Mouse (Mus musculus) embryonic facial prominence, embryonic 15.5 days (tissue): ENCODE measurements at regions not wholly inside any gene's neighbourhood (a gene's known extent, or its start where the extent isn't known, plus 50 kb on each side); places are given as distances from the start of the nearest gene placed in this dataset.
A peak's percentile ranks its signal among the peaks of the same experiment; 100 is the strongest.

Source experiments
- ATAC-seq: fragments of 200-750 bp; cut with Nextera tagmentation; 2 replicates; pipeline ENCODE4 v1.8.0; 2017; ENCODE audit warnings: low read depth, moderate TSS enrichment; ENCODE audit not compliant: insufficient number of reproducible peaks, low FRiP score, low TSS enrichment
- H3K27ac ChIP-seq: fragments of 300-500 bp; sonication (generic); replicated peaks from 2 replicates; pipeline ENCODE4 v1.5.1; 2015; ENCODE audit warnings: mild to moderate bottlenecking, inconsistent platforms
- H3K27me3 ChIP-seq: fragments of 300-500 bp; sonication (generic); 2 replicates; pipeline ENCODE4 v1.6.1; 2015; ENCODE audit warnings: inconsistent platforms
- H3K36me3 ChIP-seq: fragments of 300-500 bp; sonication (generic); 2 replicates; pipeline ENCODE4 v1.6.1; 2015; ENCODE audit warnings: mild to moderate bottlenecking, inconsistent platforms
- H3K4me1 ChIP-seq: fragments of 300-500 bp; sonication (generic); 2 replicates; pipeline ENCODE4 v1.6.1; 2015; ENCODE audit warnings: inconsistent platforms
- H3K4me2 ChIP-seq: fragments of 300-500 bp; sonication (generic); replicated peaks from 2 replicates; pipeline ENCODE4 v1.6.1; 2015; ENCODE audit warnings: mild to moderate bottlenecking, inconsistent platforms
- H3K4me3 ChIP-seq: fragments of 300-500 bp; sonication (generic); replicated peaks from 2 replicates; pipeline ENCODE4 v1.5.1; 2015; ENCODE audit warnings: mild to moderate bottlenecking, inconsistent platforms
- H3K9ac ChIP-seq: fragments of 300-500 bp; sonication (generic); 2 replicates; pipeline ENCODE4 v1.6.1; 2015; ENCODE audit warnings: inconsistent platforms
- H3K9me3 ChIP-seq: fragments of 300-500 bp; sonication (generic); replicated peaks from 2 replicates; pipeline ENCODE4 v1.6.1; 2016; ENCODE audit warnings: inconsistent platforms
- WGBS: fragments of 180-500 bp; shearing (Covaris S2); methylation state at CpG from one replicate; pipeline ENCODE4 v1.1.7; 2015; 5-methylcytosine and 5-hydroxymethylcytosine counted together

GRCm38 (mm10) chr3:39712795-39713709 is 818.0 kb upstream of the Intu start:
- 64% methylated on average over 13 of the region's 13 CpGs for WGBS
- Histone ChIP-seq H3K4me3 (no peak overlapping the region), H3K27ac (no peak overlapping the region), H3K4me2 (no peak overlapping the region), H3K36me3 (no peaks in the 10 kb centered on the region), H3K9me3 (no peaks in the 10 kb centered on the region), H3K9ac (no peak overlapping the region), H3K27me3 (no peaks in the 10 kb centered on the region), H3K4me1 (no peaks in the 10 kb centered on the region)
- no peak for ATAC-seq

- H3K4me3 ChIP-seq = no peak overlapping the region
- no peak overlapping the region for H3K4me2 ChIP-seq
- H3K27me3 ChIP-seq = no peaks in the 10 kb centered on the region
- WGBS = 47% methylated on average over 5 of the region's 5 CpGs
- H3K27ac ChIP-seq = no peak overlapping the region
- no peaks in the 10 kb centered on the region for H3K4me1 ChIP-seq
- no peaks in the 10 kb centered on the region for H3K9me3 ChIP-seq
- ATAC-seq = no peak
- H3K36me3 ChIP-seq = no peaks in the 10 kb centered on the region
- no peak overlapping the region for H3K9ac ChIP-seq
These were observed 817.0 kb upstream of the Intu start for GRCm38 (mm10) chr3:39714056-39714592.

DNA sequence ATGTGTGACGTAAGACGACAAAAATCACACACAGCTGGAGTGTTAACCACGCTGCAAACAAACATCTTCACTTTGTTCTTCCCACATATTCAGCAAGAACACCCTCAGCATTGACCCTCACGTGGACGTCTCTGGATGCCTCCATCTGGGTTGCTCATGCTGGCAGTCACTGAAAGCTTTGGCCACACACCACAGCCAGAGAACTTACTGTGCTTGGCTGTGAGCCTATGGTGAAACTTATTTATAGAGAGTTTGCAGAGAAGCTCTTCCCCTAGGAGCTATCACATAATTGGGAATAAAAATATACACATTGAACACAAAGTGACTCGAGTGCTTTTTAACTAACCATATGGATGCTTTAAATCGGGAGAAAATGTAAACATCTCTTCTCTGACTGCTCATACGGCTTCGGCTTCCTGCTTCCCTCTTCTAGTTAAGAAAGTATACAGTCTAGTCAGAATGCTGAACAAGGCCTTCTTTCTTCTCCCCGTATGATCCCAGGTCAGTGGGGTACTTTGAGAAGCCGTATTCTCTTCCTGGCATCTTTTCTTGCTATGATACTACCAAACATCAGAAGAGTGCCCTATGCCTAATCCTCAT is 812.0 kb upstream of the Intu start:
- WGBS = 41% methylated on average over 11 of the region's 11 CpGs
- Histone ChIP-seq H3K4me1 (no peaks in the 10 kb centered on the region), H3K4me2 (no peak overlapping the region), H3K9ac (no peak overlapping the region), H3K27me3 (no peaks in the 10 kb centered on the region), H3K27ac (0 out of 2 replicates have a peak overlapping the region, but pooled peaks have one; percentile 12), H3K9me3 (no peaks in the 10 kb centered on the region), H3K4me3 (no peak overlapping the region), H3K36me3 (no peaks in the 10 kb centered on the region)
- ATAC-seq = no peak

DNA sequence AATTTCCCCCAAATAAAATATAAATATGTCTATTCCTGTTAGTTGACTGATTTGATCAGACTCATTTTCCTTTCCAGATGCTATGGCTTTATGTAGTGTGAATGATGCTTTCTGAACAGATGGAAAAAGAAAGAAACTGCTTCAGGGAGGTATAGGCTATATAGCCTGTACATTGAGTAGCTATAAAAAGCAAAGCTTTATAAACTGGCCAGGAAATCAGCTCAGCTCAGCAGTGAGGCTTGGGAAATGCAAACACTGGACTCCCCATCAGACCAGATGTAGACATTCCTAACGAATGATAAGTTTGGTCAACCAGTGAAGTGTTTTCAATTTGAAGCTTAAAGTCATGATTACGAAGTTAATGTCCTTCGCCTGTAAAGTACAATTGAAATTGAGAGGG is 805.3 kb upstream of the Intu start:
- H3K4me1 ChIP-seq = no peaks in the 10 kb centered on the region
- ATAC-seq = no peak
- WGBS = 70% methylated on average over 3 of the region's 3 CpGs
- no peak overlapping the region for H3K4me2 ChIP-seq
- no peaks in the 10 kb centered on the region for H3K9me3 ChIP-seq
- no peaks in the 10 kb centered on the region for H3K27me3 ChIP-seq
- H3K9ac ChIP-seq = no peak overlapping the region
- H3K4me3 ChIP-seq = no peak overlapping the region
- H3K27ac ChIP-seq = no peak overlapping the region
- no peaks in the 10 kb centered on the region for H3K36me3 ChIP-seq

- H3K9ac ChIP-seq = no peak overlapping the region
- no peak overlapping the region for H3K4me2 ChIP-seq
- WGBS = 59% methylated on average over 1 of the region's 1 CpGs
- ATAC-seq = no peak
- H3K27me3 ChIP-seq = no peaks in the 10 kb centered on the region
- H3K9me3 ChIP-seq = no peaks in the 10 kb centered on the region
- no peak overlapping the region for H3K4me3 ChIP-seq
- H3K36me3 ChIP-seq = no peaks in the 10 kb centered on the region
- H3K27ac ChIP-seq = no peak overlapping the region
- H3K4me1 ChIP-seq = no peaks in the 10 kb centered on the region
These were observed 794.4 kb upstream of the Intu start for GRCm38 (mm10) chr3:39736639-39737038.

DNA sequence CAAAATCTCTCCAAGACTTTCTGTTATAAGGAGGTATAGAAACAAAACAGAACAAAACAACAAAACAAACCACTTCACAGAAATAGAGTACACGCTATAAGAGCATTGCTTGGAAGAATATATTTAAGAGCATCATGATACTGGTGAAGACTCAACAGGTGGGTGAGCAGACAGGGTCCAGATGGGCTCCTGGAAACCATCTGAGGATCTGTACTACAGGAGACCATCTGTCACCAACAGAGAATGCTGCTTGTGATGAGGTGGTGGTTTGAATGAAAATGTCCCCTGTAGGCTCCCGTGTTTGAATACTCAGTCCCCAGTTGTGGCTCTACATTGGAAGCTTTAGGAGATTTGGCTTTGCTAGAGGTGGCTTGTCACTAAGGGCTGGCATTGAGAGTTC is 785.1 kb upstream of the Intu start:
- 88% methylated on average over 2 of the region's 2 CpGs for WGBS
- ATAC-seq = no peak
- H3K27me3 ChIP-seq = no peaks in the 10 kb centered on the region

GRCm38 (mm10) chr3:39768981-39769568 is 762.0 kb upstream of the Intu start:
- 75% methylated on average over 6 of the region's 6 CpGs for WGBS
- Histone ChIP-seq H3K9me3 (no peaks in the 10 kb centered on the region), H3K27ac (no peak overlapping the region), H3K27me3 (no peaks in the 10 kb centered on the region), H3K9ac (no peak overlapping the region), H3K4me2 (no peak overlapping the region), H3K4me1 (no peaks in the 10 kb centered on the region), H3K4me3 (no peak overlapping the region), H3K36me3 (no peaks in the 10 kb centered on the region)
- ATAC-seq = no peak

More for the DNA sequence above, 785.1 kb upstream of the Intu start:
- H3K9ac ChIP-seq = no peak overlapping the region
- H3K36me3 ChIP-seq = no peaks in the 10 kb centered on the region
- H3K4me3 ChIP-seq = no peak overlapping the region
- H3K9me3 ChIP-seq = no peaks in the 10 kb centered on the region
- no peaks in the 10 kb centered on the region for H3K4me1 ChIP-seq
- H3K4me2 ChIP-seq = no peak overlapping the region
- no peak overlapping the region for H3K27ac ChIP-seq

GRCm38 (mm10) chr3:39776278-39777039 is 754.6 kb upstream of the Intu start:
- Histone ChIP-seq H3K27ac (no peak overlapping the region), H3K36me3 (no peaks in the 10 kb centered on the region), H3K4me1 (no peaks in the 10 kb centered on the region), H3K27me3 (no peaks in the 10 kb centered on the region), H3K4me3 (no peak overlapping the region), H3K9ac (no peak overlapping the region), H3K9me3 (no peaks in the 10 kb centered on the region), H3K4me2 (no peak overlapping the region)
- no peak for ATAC-seq
- WGBS = 81% methylated on average over 7 of the region's 7 CpGs

- ATAC-seq = no peak
- Histone ChIP-seq H3K9me3 (no peaks in the 10 kb centered on the region), H3K27ac (no peak overlapping the region), H3K4me1 (no peaks in the 10 kb centered on the region), H3K27me3 (no peaks in the 10 kb centered on the region), H3K4me3 (no peak overlapping the region), H3K36me3 (no peaks in the 10 kb centered on the region), H3K9ac (no peak overlapping the region), H3K4me2 (no peak overlapping the region)
- WGBS = 59% methylated on average over 6 of the region's 6 CpGs
These were observed 751.3 kb upstream of the Intu start for GRCm38 (mm10) chr3:39779690-39780218.

- 56% methylated on average over 5 of the region's 5 CpGs for WGBS
- Histone ChIP-seq H3K27ac (no peak overlapping the region), H3K36me3 (no peaks in the 10 kb centered on the region), H3K9ac (no peak overlapping the region), H3K9me3 (no peaks in the 10 kb centered on the region), H3K4me3 (no peak overlapping the region), H3K4me1 (no peaks in the 10 kb centered on the region), H3K4me2 (no peak overlapping the region), H3K27me3 (no peaks in the 10 kb centered on the region)
- no peak for ATAC-seq
These were observed 750.8 kb upstream of the Intu start for GRCm38 (mm10) chr3:39780270-39780669.

- Histone ChIP-seq H3K9ac (no peak overlapping the region), H3K27ac (no peak overlapping the region), H3K9me3 (no peaks in the 10 kb centered on the region), H3K4me2 (no peak overlapping the region), H3K4me3 (no peak overlapping the region), H3K4me1 (no peaks in the 10 kb centered on the region), H3K27me3 (no peaks in the 10 kb centered on the region), H3K36me3 (no peaks in the 10 kb centered on the region)
- 88% methylated on average over 2 of the region's 2 CpGs for WGBS
- ATAC-seq = no peak
These were observed 746.2 kb upstream of the Intu start for GRCm38 (mm10) chr3:39784901-39785300.
